ENCODE assay signal across 22 mouse cellular contexts in genomic region chr1:158382277-158382676, GRCm38 (mm10). TPM values are rescaled to one million over a fixed set of nuclear protein-coding genes. Genes with fewer than 3 reads are reported as not detected.
DNase-seq lines count a peak whose midpoint lies in the region; ATAC-seq and TF ChIP-seq lines count a peak whose summit lies in the region.
"Had no signal": no experiment of that assay in that cellular context is flagged by ENCODE, and none has a peak within 500 bp of the region (broad histone marks: within the 10 kb centered on the region; RNA-seq: fewer than 3 reads in every experiment).

No protein-coding gene starts in this region.

- 0 out of 2 replicates have a peak, but pooled peaks have one; percentile 44 for ATAC-seq in hindbrain, embryonic 15.5 days (ENCODE audit: low FRiP score, low read depth)
- no peak for ATAC-seq in midbrain, postnatal 0 days (ENCODE audit: low FRiP score)
- no peak for ATAC-seq in midbrain, embryonic 16.5 days
- peak; percentile 48; the same call in 1 of the 2 replicates for ATAC-seq in neural tube, embryonic 13.5 days (ENCODE audit: low read depth)
- ATAC-seq: CD4-positive, CD25-positive, alpha-beta regulatory T cell, adult 4 months had no signal

- H3K4me3 ChIP-seq in hindbrain, embryonic 15.5 days: no peak overlapping the region
- no peak overlapping the region for H3K4me3 ChIP-seq in hindbrain, embryonic 10.5 days
- no peak overlapping the region for H3K4me3 ChIP-seq in midbrain, postnatal 0 days (ENCODE audit: low read depth, low read length)
- no peak overlapping the region for H3K4me3 ChIP-seq in midbrain, embryonic 16.5 days (ENCODE audit: low read depth, low read length)
- no peak overlapping the region for H3K4me3 ChIP-seq in neural tube, embryonic 13.5 days
- H3K4me3 ChIP-seq: embryonic facial prominence, embryonic 13.5 days; forebrain, embryonic 12.5 days; gastrocnemius, adult 2 months; heart, embryonic 13.5 days had no signal

- H3K4me1 ChIP-seq in hindbrain, embryonic 15.5 days (replicated peaks): peaks cover 10% of the 10 kb centered on the region; the same call in 1 of the 2 replicates
- peaks cover 15% of the 10 kb centered on the region for H3K4me1 ChIP-seq in hindbrain, embryonic 10.5 days (replicated peaks)
- H3K4me1 ChIP-seq in midbrain, postnatal 0 days (ENCODE audit: insufficient read depth, low read length): no peaks in the 10 kb centered on the region
- H3K4me1 ChIP-seq in midbrain, embryonic 16.5 days (ENCODE audit: control insufficient read depth, insufficient read depth, low read length): peaks cover 3% of the 10 kb centered on the region; the same call in 1 of the 2 replicates
- peaks cover 27% of the 10 kb centered on the region for H3K4me1 ChIP-seq in neural tube, embryonic 13.5 days (replicated peaks)
- H3K4me1 ChIP-seq: embryonic facial prominence, embryonic 13.5 days; heart, embryonic 13.5 days had no signal

- DNase-seq in hindbrain, embryonic 10.5 days (ENCODE audit: low spot score): no peak
- peak; percentile 44 for DNase-seq in midbrain, postnatal 0 days (ENCODE audit: low spot score)
- DNase-seq in adrenal gland, adult (ENCODE audit: inconsistent age in 2 of 2, low spot score in 1 of 2): no peak
- no peak for DNase-seq in ovary, postnatal 10 days (ENCODE audit: low spot score)
- DNase-seq: adrenal gland, postnatal 14 days; B cell, adult 2 months; cerebellum, adult 18-20 months; cerebellum, adult 9-11 months; cerebellum, postnatal 36 days; gastrocnemius, adult 2 months; gastrocnemius, postnatal 25 days; heart, postnatal 36 days had no signal

- no peaks in the 10 kb centered on the region for H3K9me3 ChIP-seq in hindbrain, embryonic 15.5 days
- no peaks in the 10 kb centered on the region for H3K9me3 ChIP-seq in hindbrain, embryonic 10.5 days
- no peaks in the 10 kb centered on the region for H3K9me3 ChIP-seq in midbrain, postnatal 0 days (ENCODE audit: low read length)
- no peaks in the 10 kb centered on the region for H3K9me3 ChIP-seq in midbrain, embryonic 16.5 days (replicated peaks; ENCODE audit: control insufficient read depth, low read length, poor library complexity, severe bottlenecking)
- H3K9me3 ChIP-seq in neural tube, embryonic 13.5 days: no peaks in the 10 kb centered on the region
- H3K9me3 ChIP-seq: embryonic facial prominence, embryonic 13.5 days; forebrain, embryonic 12.5 days; heart, embryonic 13.5 days had no signal

- no peak for TF ChIP-seq CTCF in midbrain, postnatal 0 days (IDR thresholded peaks at IDR 0.05)

- H3K27me3 ChIP-seq in hindbrain, embryonic 15.5 days: no peaks in the 10 kb centered on the region
- no peaks in the 10 kb centered on the region for H3K27me3 ChIP-seq in hindbrain, embryonic 10.5 days (ENCODE audit: insufficient read depth, poor library complexity, severe bottlenecking)
- H3K27me3 ChIP-seq in midbrain, postnatal 0 days (ENCODE audit: insufficient read depth, low read length): no peaks in the 10 kb centered on the region
- no peaks in the 10 kb centered on the region for H3K27me3 ChIP-seq in midbrain, embryonic 16.5 days (ENCODE audit: control insufficient read depth, insufficient read depth, low read depth, low read length)
- H3K27me3 ChIP-seq in neural tube, embryonic 13.5 days: no peaks in the 10 kb centered on the region
- H3K27me3 ChIP-seq: embryonic facial prominence, embryonic 13.5 days; forebrain, embryonic 12.5 days; heart, embryonic 13.5 days had no signal

- no peak overlapping the region for H3K9ac ChIP-seq in hindbrain, embryonic 15.5 days
- no peak overlapping the region for H3K9ac ChIP-seq in midbrain, postnatal 0 days (replicated peaks; ENCODE audit: low read length, poor library complexity, severe bottlenecking)
- no peak overlapping the region for H3K9ac ChIP-seq in midbrain, embryonic 16.5 days (ENCODE audit: low read depth, low read length)
- no peak overlapping the region for H3K9ac ChIP-seq in neural tube, embryonic 13.5 days
- H3K9ac ChIP-seq: embryonic facial prominence, embryonic 13.5 days; forebrain, embryonic 12.5 days; heart, embryonic 13.5 days; hindbrain, embryonic 14.5 days had no signal

- no peaks in the 10 kb centered on the region for H3K36me3 ChIP-seq in hindbrain, embryonic 15.5 days
- H3K36me3 ChIP-seq in hindbrain, embryonic 10.5 days: 0 out of 2 replicates have a peak, but pooled peaks cover 3% of the 10 kb centered on the region
- peaks cover 9% of the 10 kb centered on the region; the same call in 1 of the 2 replicates for H3K36me3 ChIP-seq in midbrain, postnatal 0 days (ENCODE audit: insufficient read depth, low read length)
- no peaks in the 10 kb centered on the region for H3K36me3 ChIP-seq in midbrain, embryonic 16.5 days (ENCODE audit: control insufficient read depth, insufficient read depth, low read length)
- peaks cover 19% of the 10 kb centered on the region for H3K36me3 ChIP-seq in neural tube, embryonic 13.5 days
- H3K36me3 ChIP-seq: embryonic facial prominence, embryonic 13.5 days; heart, embryonic 13.5 days had no signal

- H3K4me2 ChIP-seq in hindbrain, embryonic 15.5 days: no peak overlapping the region
- H3K4me2 ChIP-seq in midbrain, postnatal 0 days (ENCODE audit: low read depth, low read length, poor library complexity, severe bottlenecking): no peak overlapping the region
- no peak overlapping the region for H3K4me2 ChIP-seq in midbrain, embryonic 16.5 days (ENCODE audit: low read length)
- no peak overlapping the region for H3K4me2 ChIP-seq in neural tube, embryonic 13.5 days
- H3K4me2 ChIP-seq: embryonic facial prominence, embryonic 13.5 days; forebrain, embryonic 12.5 days; heart, embryonic 13.5 days; hindbrain, embryonic 14.5 days had no signal

- WGBS in hindbrain, embryonic 15.5 days: 51% methylated on average over 6 of the region's 6 CpGs
- WGBS in hindbrain, embryonic 10.5 days: 86% methylated on average over 6 of the region's 6 CpGs
- WGBS in midbrain, postnatal 0 days: 75% methylated on average over 6 of the region's 6 CpGs
- 79% methylated on average over 6 of the region's 6 CpGs for WGBS in midbrain, embryonic 16.5 days
- 23% methylated on average over 6 of the region's 6 CpGs for WGBS in neural tube, embryonic 13.5 days

- no peak overlapping the region for H3K27ac ChIP-seq in hindbrain, embryonic 15.5 days (replicated peaks)
- no peak overlapping the region for H3K27ac ChIP-seq in hindbrain, embryonic 10.5 days
- no peak overlapping the region for H3K27ac ChIP-seq in midbrain, postnatal 0 days (ENCODE audit: low read depth, low read length)
- no peak overlapping the region for H3K27ac ChIP-seq in midbrain, embryonic 16.5 days (ENCODE audit: low read length)
- 0 out of 2 replicates have a peak overlapping the region, but pooled peaks have one; percentile 6 for H3K27ac ChIP-seq in neural tube, embryonic 13.5 days (replicated peaks)
- H3K27ac ChIP-seq: embryonic facial prominence, embryonic 13.5 days; forebrain, embryonic 12.5 days; gastrocnemius, adult 2 months; heart, embryonic 13.5 days; hindbrain, embryonic 14.5 days had no signal

RNA-seq across cellular contexts. Expression of gene Astn1, which starts 20.2 kb away (rescaled TPM):
- 38.1 and 40.8 TPM in 2 replicates for polyA plus RNA-seq in hindbrain, embryonic 15.5 days (2015; fragmentation: Nextera tagmentation; extraction: Ambion mirVana)
- polyA plus RNA-seq in hindbrain, embryonic 10.5 days (2016; fragmentation: Nextera tagmentation; extraction: Ambion mirVana): 8.6 and 9.1 TPM in 2 replicates
- 157 and 180 TPM in 2 replicates for total RNA-seq in midbrain, postnatal 0 days (2014; rRNA removed)
- polyA plus RNA-seq in midbrain, postnatal 0 days (2015; fragmentation: Nextera tagmentation; extraction: Ambion mirVana): 36.5 and 36.7 TPM in 2 replicates
- polyA plus RNA-seq in midbrain, embryonic 16.5 days (2015; fragmentation: Nextera tagmentation; extraction: Ambion mirVana): 45.8 and 47.2 TPM in 2 replicates
- polyA plus RNA-seq in neural tube, embryonic 13.5 days (2015; fragmentation: Nextera tagmentation; extraction: Ambion mirVana): 29.3 and 29.5 TPM in 2 replicates
- total RNA-seq: granulocyte monocyte progenitor cell, adult 5-6 weeks; MEL had no signal
- polyA plus RNA-seq: CD4-positive, CD25-positive, alpha-beta regulatory T cell, adult 4 months had no signal

RNA-seq across cellular contexts. Expression of gene Brinp2, which starts 26.2 kb away (rescaled TPM):
- polyA plus RNA-seq in hindbrain, embryonic 15.5 days (2015; fragmentation: Nextera tagmentation; extraction: Ambion mirVana): 26.6 and 29.5 TPM in 2 replicates
- polyA plus RNA-seq in hindbrain, embryonic 10.5 days (2016; fragmentation: Nextera tagmentation; extraction: Ambion mirVana): 1.4 and 2.1 TPM in 2 replicates
- total RNA-seq in midbrain, postnatal 0 days (2014; rRNA removed): 55.8 and 67.0 TPM in 2 replicates
- 41.0 and 44.0 TPM in 2 replicates for polyA plus RNA-seq in midbrain, postnatal 0 days (2015; fragmentation: Nextera tagmentation; extraction: Ambion mirVana)
- polyA plus RNA-seq in midbrain, embryonic 16.5 days (2015; fragmentation: Nextera tagmentation; extraction: Ambion mirVana): 36.6 and 43.7 TPM in 2 replicates
- polyA plus RNA-seq in neural tube, embryonic 13.5 days (2015; fragmentation: Nextera tagmentation; extraction: Ambion mirVana): 14.9 and 15.4 TPM in 2 replicates
- total RNA-seq: granulocyte monocyte progenitor cell, adult 5-6 weeks; MEL had no signal

Comparison
In these comparisons a context has a peak if more than half of its experiments do, and no peak if none do; other contexts are left out.
1. ATAC-seq: peak in hindbrain, embryonic 15.5 days (single experiment) and neural tube, embryonic 13.5 days (single experiment); none in midbrain, postnatal 0 days (single experiment) and midbrain, embryonic 16.5 days (single experiment).